Mouse (Mus musculus): ENCODE measurements around the gene Gm21778. TPM values are rescaled to one million over a fixed set of nuclear protein-coding genes. Genes with fewer than 3 reads are reported as not detected.
"Not testable (repeated sequence)": the region's sequence is repeated elsewhere in the genome, so short reads cannot be mapped to it uniquely, and the experiment has no call there.

Gene Gm21778
- not detected for total RNA-seq (2021)

DNA sequence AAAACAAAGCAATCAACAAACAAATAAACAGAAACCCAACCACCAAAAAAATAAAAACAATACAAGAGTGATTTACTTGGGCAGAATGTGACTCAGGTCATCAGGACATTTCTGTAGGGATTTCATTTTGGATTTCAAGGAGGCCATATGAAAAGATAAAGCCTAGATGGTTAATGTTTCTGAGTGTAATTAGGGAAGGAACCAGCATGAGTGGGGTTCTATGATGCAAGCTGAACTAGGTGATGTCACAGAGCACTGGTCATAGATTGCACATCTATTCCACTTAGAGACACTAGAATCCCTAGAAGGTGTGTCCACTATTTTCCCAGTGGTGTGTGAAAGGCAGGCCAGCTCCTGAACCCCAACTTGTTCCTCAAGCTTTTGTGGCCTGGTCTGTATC, at the start of gene Gm21778:
Gene Gm21778 (plus strand): TSS at position 301 of the 400 bp plus-strand sequence.
- intact Hi-C loops (cut with DNase I); DNase-seq (ENCODE audit: low spot score): not testable (repeated sequence)

Other genes starting within 250 kb of the Gm21778 start
- not detected for gene Gm20914, start 216.5 kb upstream of the Gm21778 start, total RNA-seq (2021)
- gene Gm28171, start 149.1 kb upstream of the Gm21778 start, total RNA-seq (2021), result not detected